Mouse (Mus musculus) forebrain, embryonic 13.5 days (tissue): Measurements from ENCODE around the gene Mtf2. TPM values are rescaled to one million over a fixed set of nuclear protein-coding genes. Genes with fewer than 3 reads are reported as not detected.

ENCODE experiments used
- ATAC-seq: fragments of 200-750 bp; cut with Nextera tagmentation; 2 replicates; pipeline ENCODE4 v1.8.0; 2017
- H3K27ac ChIP-seq: fragments of 300-500 bp; sonication (generic); 2 replicates; pipeline ENCODE4 v1.5.1; 2015; ENCODE audit warnings: inconsistent platforms, mild to moderate bottlenecking, moderate library complexity
- H3K27me3 ChIP-seq: fragments of 300-500 bp; sonication (generic); 2 replicates; pipeline ENCODE4 v1.6.1; 2015; ENCODE audit warnings: mild to moderate bottlenecking, inconsistent platforms
- H3K36me3 ChIP-seq: fragments of 300-500 bp; sonication (generic); 2 replicates; pipeline ENCODE4 v1.6.1; 2015; ENCODE audit warnings: mild to moderate bottlenecking, inconsistent platforms; ENCODE audit not compliant: poor library complexity, severe bottlenecking
- H3K4me1 ChIP-seq: fragments of 300-500 bp; sonication (generic); 2 replicates; pipeline ENCODE4 v1.6.1; 2015; ENCODE audit warnings: inconsistent platforms
- H3K4me2 ChIP-seq: fragments of 300-500 bp; sonication (generic); 2 replicates; pipeline ENCODE4 v1.6.1; 2015; ENCODE audit warnings: inconsistent platforms, mild to moderate bottlenecking, moderate library complexity
- H3K4me3 ChIP-seq: fragments of 300-500 bp; sonication (generic); 2 replicates; pipeline ENCODE4 v1.5.1; 2015; ENCODE audit warnings: mild to moderate bottlenecking, inconsistent platforms
- H3K9ac ChIP-seq: fragments of 300-500 bp; sonication (generic); 2 replicates; pipeline ENCODE4 v1.6.1; 2015; ENCODE audit warnings: mild to moderate bottlenecking, inconsistent platforms
- H3K9me3 ChIP-seq: fragments of 300-500 bp; sonication (generic); replicated peaks from 2 replicates; pipeline ENCODE4 v1.6.1; 2016; ENCODE audit warnings: inconsistent platforms
- WGBS: fragments of 180-500 bp; shearing (Covaris S2); methylation state at CpG from one replicate; pipeline ENCODE4 v1.1.7; 2015; 5-methylcytosine and 5-hydroxymethylcytosine counted together
- polyA plus RNA-seq: library from polyadenylated mRNA; unstranded; fragments of >200 nt; fragmentation: Nextera tagmentation; extraction: Ambion mirVana; gene quantifications from 2 replicates; pipeline ENCODE4 v1.2.1, GENCODE M21; 2015

Mtf2 gene
- polyA plus RNA-seq, 1 experiment from 2014 or later = 143 TPM

DNA sequence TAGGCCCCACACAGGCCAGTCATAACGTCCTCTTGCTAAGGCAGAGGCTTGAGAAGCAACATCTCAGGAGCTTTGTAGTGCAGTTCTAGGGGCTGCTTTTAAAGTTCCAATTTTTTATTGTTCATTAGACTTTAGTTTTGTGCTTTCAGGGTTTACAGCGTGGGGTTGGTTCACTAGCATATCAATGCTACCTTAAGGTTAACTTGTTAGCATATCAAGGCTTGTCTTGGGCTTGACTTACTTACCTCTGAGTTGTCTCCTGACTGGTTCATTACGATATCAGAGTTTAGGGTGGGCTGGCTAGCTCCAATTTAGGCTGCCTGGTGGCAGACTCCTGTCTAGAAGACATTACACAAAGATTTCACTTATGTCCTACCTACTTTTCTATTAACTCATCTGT is 32.2 kb downstream of the Mtf2 start:
- WGBS = 92% methylated on average over 3 of the region's 3 CpGs
- Histone ChIP-seq H3K4me2 (no peak overlapping the region), H3K36me3 (peaks cover 63% of the 10 kb centered on the region), H3K9me3 (no peaks in the 10 kb centered on the region), H3K27ac (no peak overlapping the region), H3K4me1 (no peaks in the 10 kb centered on the region), H3K27me3 (no peaks in the 10 kb centered on the region), H3K4me3 (no peak overlapping the region), H3K9ac (no peak overlapping the region)
- ATAC-seq = no peak

DNA sequence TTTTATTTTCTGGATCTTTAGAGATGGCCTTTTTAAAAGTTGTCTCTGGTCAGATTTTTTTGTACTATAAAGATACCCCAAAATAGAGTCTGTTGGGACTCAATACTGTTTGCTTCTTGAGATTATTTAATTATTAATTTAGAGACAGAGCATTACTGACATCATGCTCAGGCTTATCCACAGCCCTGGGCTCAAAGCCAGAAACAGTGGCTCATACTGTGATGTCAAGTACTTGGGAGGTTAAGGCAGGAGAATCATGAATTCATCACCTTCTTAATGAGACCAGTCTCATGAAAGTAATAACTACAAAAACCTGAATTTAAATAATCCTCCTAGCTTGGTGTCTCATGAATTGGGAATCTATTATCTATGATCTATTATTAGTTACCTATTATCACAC is 34.7 kb downstream of the Mtf2 start:
- Histone ChIP-seq H3K4me3 (no peak overlapping the region), H3K27ac (no peak overlapping the region), H3K27me3 (no peaks in the 10 kb centered on the region), H3K9ac (no peak overlapping the region), H3K9me3 (no peaks in the 10 kb centered on the region), H3K4me2 (no peak overlapping the region), H3K36me3 (peaks cover 63% of the 10 kb centered on the region), H3K4me1 (no peaks in the 10 kb centered on the region)
- ATAC-seq = no peak

DNA sequence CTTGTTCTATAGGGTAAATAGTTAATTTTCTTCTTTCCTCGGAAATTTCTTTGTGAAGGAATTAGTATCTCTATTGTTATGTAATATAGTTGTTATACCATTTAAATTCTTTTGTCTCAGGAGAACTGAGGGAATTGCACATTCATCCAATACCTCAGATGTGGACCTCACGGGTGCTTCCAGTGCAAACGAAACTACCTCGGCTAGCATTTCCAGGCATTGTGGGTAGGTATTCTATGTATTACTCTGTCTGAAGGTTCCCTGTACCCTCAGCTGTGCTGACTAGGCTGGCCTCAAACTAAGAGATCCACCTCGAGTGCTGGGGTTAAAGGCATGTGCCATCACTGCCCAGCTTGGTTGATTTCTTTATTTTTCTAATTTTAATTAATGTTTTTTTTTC is 38.8 kb downstream of the Mtf2 start:
- Histone ChIP-seq H3K4me2 (no peak overlapping the region), H3K9me3 (no peaks in the 10 kb centered on the region), H3K27me3 (no peaks in the 10 kb centered on the region), H3K9ac (no peak overlapping the region), H3K36me3 (peaks cover 56% of the 10 kb centered on the region), H3K4me3 (no peak overlapping the region), H3K4me1 (no peaks in the 10 kb centered on the region), H3K27ac (no peak overlapping the region)
- WGBS = 87% methylated on average over 5 of the region's 5 CpGs
- ATAC-seq = no peak

DNA sequence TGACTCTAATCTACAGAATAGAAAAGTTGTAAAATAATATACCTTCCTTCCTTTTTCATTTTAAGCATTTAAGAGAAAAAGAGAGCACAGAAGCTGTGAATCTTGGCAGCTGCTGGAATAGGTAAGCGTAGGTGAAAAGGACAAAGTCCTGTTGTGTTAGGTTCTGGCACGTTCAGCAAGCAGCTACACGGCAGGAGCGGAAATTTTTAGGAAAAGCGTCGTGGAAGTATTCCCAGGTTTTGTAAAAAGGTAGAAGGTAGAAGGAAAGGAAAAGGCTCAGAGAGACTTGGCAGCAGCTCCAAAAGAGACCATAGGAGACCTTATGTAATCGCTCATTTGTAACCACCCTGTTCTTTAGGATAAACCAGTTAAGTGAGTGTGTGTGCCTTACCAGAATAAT is 43.9 kb downstream of the Mtf2 start:
- Histone ChIP-seq H3K36me3 (peaks cover 33% of the 10 kb centered on the region), H3K27me3 (no peaks in the 10 kb centered on the region), H3K4me2 (no peak overlapping the region), H3K4me1 (no peaks in the 10 kb centered on the region), H3K9ac (no peak overlapping the region), H3K9me3 (no peaks in the 10 kb centered on the region), H3K27ac (no peak overlapping the region), H3K4me3 (no peak overlapping the region)
- 95% methylated on average over 7 of the region's 7 CpGs for WGBS
- no peak for ATAC-seq

DNA sequence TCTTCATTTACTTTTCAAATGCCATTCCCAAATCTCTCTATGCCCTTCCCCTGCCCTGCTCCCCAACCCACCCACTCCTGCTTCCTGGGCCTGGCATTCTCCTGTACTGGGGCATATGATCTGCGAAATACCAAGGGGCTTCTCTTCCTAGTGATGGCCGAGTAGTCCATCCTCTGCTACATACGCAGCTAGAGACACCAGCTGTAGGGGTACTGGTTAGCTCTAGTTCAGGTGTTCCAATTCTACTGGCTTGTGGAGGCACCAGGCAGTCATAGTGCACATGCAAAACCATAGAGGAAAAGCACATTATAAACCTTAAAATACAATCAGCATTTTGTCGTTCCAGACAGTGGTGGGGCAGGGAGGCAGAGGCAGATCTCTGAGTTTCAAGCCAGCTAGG is 52.2 kb downstream of the Mtf2 start:
- 94% methylated on average over 4 of the region's 4 CpGs for WGBS
- H3K4me1 ChIP-seq = no peaks in the 10 kb centered on the region
- H3K9me3 ChIP-seq = no peaks in the 10 kb centered on the region
- H3K4me3 ChIP-seq = no peak overlapping the region
- no peaks in the 10 kb centered on the region for H3K27me3 ChIP-seq
- H3K9ac ChIP-seq = no peak overlapping the region
- ATAC-seq = no peak
- no peak overlapping the region for H3K4me2 ChIP-seq
- no peak overlapping the region for H3K27ac ChIP-seq
- 0 out of 2 replicates have a peak, but pooled peaks cover 6% of the 10 kb centered on the region for H3K36me3 ChIP-seq

DNA sequence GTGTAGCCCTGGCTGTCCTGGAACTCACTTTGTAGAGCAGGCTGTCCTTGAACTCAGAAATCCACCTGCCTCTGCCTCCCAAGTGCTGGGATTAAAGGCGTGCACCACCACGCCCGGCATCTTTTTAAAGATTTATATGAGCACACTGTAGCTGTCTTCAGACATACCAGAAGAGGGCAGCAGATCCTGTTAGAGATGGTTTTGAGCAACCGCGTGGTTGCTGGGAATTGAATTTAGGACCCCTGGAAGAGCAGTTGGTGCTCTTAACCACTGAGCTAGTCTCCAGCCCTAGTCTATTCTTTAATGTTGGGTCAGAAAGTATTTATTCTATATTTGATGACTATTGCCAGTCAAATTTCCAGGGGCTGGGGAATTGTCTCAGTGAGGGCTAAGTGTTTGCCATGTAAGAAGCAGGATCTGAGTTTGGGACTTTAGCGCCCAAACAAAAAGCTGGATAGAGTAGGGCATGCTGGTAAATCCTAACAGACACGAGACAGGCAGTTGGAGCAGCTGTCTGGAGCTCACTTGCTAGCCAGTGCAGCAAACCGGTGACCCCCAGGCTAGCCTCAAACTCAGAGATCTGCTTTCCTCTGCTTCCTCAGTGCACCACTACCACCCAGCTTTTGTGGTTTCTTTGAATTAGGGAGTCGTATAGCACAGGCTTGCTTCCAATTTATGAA is 54.9 kb downstream of the Mtf2 start:
- no peak overlapping the region for H3K27ac ChIP-seq
- H3K27me3 ChIP-seq = no peaks in the 10 kb centered on the region
- no peaks in the 10 kb centered on the region for H3K4me1 ChIP-seq
- no peak overlapping the region for H3K9ac ChIP-seq
- H3K4me3 ChIP-seq = no peak overlapping the region
- 89% methylated on average over 9 of the region's 9 CpGs for WGBS
- H3K36me3 ChIP-seq = 0 out of 2 replicates have a peak, but pooled peaks cover 10% of the 10 kb centered on the region
- H3K9me3 ChIP-seq = no peaks in the 10 kb centered on the region
- no peak for ATAC-seq
- no peak overlapping the region for H3K4me2 ChIP-seq

DNA sequence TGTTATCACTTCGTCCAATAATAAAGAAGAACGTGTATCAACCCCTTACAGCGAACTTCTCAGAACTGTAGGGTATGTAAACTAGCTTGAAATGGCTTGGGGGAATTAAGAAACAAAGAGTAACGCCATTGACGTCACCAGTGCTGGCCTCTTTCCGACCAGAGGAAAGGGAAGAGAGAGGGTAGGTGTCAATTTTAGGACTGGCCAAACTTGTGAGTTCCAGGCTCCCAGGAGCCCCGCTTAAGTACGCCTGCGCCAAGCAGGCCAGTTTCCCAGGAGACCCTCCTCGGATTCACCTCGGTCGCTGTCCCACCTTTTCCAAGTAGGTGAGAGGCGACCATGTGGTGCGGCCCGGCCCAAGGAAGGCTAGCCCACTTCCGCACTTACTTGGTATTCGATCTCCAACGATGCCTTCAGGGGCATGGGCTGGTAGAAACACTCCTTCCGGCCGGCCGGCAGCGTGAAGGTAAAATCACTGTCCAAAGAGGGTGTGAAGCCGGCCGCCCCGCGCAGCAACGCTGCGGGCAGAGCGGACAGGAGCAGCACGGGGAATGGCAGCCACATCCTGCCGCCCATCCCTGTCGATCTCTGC is 66.5 kb downstream of the Mtf2 start:
- ATAC-seq = peak; percentile 46

DNA sequence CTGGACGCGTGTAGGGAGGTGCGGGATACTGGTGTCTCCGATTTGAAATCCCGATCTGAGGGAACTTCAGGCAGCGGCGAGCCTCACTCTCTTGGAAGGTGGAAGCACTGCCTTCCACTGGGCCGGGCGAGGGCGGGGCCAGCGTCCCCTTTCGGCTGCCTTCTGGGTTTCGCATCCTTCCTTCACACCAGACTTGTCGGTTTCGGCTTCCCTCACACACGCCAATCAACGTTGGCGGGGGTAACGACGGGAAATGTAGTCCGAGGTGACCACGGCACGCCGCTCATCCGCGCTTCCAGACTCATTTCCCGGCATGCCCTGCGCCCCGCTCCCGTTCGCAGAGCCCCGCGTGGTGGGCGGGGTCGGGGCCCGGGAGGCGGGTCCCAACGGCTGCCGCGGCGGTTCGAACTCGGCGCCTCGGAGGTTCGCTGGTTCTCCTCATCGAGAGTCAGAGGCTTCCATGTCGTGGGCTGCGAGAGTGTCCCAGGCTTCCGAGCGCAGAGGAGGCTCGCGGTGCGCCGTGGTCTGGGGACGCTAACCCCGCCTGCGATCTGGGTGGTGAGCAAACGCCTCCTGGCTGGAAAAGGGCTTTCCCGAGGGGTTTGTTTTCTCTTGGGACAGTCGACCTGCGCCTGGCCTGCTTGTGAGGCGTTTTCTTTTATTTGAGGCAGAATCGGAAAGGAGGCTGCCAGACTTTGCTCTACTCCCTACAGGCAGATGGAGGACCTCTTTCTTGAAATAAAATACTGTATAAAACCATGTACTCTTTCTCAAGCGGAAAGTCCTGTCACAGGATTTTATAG is 67.2 kb downstream of the Mtf2 start, which contains the start of the genes Tmed5 and Ccdc18:
Tmed5 (minus strand) TSS at position 180 of the 803 bp plus-strand sequence.
Ccdc18 (plus strand) TSS at position 435 of the 803 bp plus-strand sequence.
- ATAC-seq = peak; percentile 99
- WGBS = under 1% methylated on average over 65 of the region's 65 CpGs
- peak within 1 kb of the TSS; percentile 62 for H3K27ac ChIP-seq
- H3K4me3 ChIP-seq = peak within 1 kb of the TSS; percentile 85
- peak within 1 kb of the TSS; percentile 76 for H3K9ac ChIP-seq
- H3K4me2 ChIP-seq = peak within 1 kb of the TSS; percentile 78
- no peaks in the 10 kb centered on the region for H3K27me3 ChIP-seq
- H3K4me1 ChIP-seq = peaks cover 20% of the 10 kb centered on the region
- peaks cover 11% of the 10 kb centered on the region; the same call in 1 of the 2 replicates for H3K36me3 ChIP-seq
- no peaks in the 10 kb centered on the region for H3K9me3 ChIP-seq

More for the DNA sequence above, 66.5 kb downstream of the Mtf2 start:
- Histone ChIP-seq H3K36me3 (peaks cover 12% of the 10 kb centered on the region; the same call in 1 of the 2 replicates), H3K27me3 (no peaks in the 10 kb centered on the region), H3K9me3 (no peaks in the 10 kb centered on the region), H3K4me3 (peak overlapping the region; percentile 85), H3K9ac (peak overlapping the region; percentile 74), H3K27ac (peak overlapping the region; percentile 62), H3K4me2 (peak overlapping the region; percentile 78), H3K4me1 (peaks cover 20% of the 10 kb centered on the region)
- under 1% methylated on average over 32 of the region's 32 CpGs for WGBS

DNA sequence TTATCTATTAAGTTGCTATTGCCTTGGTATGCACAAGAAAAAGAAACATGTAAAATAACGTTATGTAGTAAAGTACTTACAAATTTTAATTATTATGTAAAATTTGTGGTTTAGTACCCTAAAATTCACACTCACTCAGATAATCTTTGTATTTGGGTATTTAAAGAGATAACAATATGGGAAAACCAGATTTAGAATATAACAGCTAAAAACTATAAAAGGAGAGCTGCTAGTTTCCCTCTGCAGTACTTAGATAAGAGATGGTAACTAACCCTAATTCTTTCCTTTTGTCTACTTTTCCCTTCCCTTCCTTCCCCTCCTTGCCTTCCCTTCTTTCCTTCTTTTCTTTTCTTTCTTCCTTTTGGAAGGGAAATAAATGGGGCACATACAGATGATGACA is 87.1 kb downstream of the Mtf2 start:
- H3K4me3 ChIP-seq = no peak overlapping the region
- no peaks in the 10 kb centered on the region for H3K36me3 ChIP-seq
- no peak overlapping the region for H3K4me2 ChIP-seq
- no peak for ATAC-seq
- no peaks in the 10 kb centered on the region for H3K4me1 ChIP-seq
- no peaks in the 10 kb centered on the region for H3K9me3 ChIP-seq
- H3K9ac ChIP-seq = no peak overlapping the region
- 97% methylated on average over 1 of the region's 1 CpGs for WGBS
- no peak overlapping the region for H3K27ac ChIP-seq
- H3K27me3 ChIP-seq = no peaks in the 10 kb centered on the region

Other genes with a start within 250 kb of the Mtf2 start
- 0.15 and 0.24 TPM in 2 replicates for gene Ube2d2b, start 235.6 kb upstream of the Mtf2 start, polyA plus RNA-seq
- gene Evi5, start 190.6 kb upstream of the Mtf2 start, polyA plus RNA-seq = 46.5 and 51.7 TPM in 2 replicates
- 76.0 and 78.1 TPM in 2 replicates for gene Rpl5, start 165.2 kb upstream of the Mtf2 start, polyA plus RNA-seq
- 23.8 and 25.5 TPM in 2 replicates for gene Fam69a, start 78.6 kb upstream of the Mtf2 start, polyA plus RNA-seq
- 27.4 and 28.0 TPM in 2 replicates for gene Tmed5, start 66.9 kb downstream of the Mtf2 start, polyA plus RNA-seq
- 9.1 and 11.4 TPM in 2 replicates for gene Ccdc18, start 67.2 kb downstream of the Mtf2 start, polyA plus RNA-seq
- gene Dr1, start 203.2 kb downstream of the Mtf2 start, polyA plus RNA-seq = 47.0 and 48.8 TPM in 2 replicates
- 6.0 and 6.7 TPM in 2 replicates for gene Pigg, start 246.9 kb downstream of the Mtf2 start, polyA plus RNA-seq